Mouse (Mus musculus) stomach, postnatal 0 days (tissue): ENCODE data around the gene Ezh2.
"Not testable (repeated sequence)": the region's sequence is repeated elsewhere in the genome, so short reads cannot be mapped to it uniquely, and the experiment has no call there.

ENCODE experiments used
- CTCF ChIP-seq: IDR thresholded peaks from 2 replicates; pipeline ENCODE4 v1.5.1; 2016; ENCODE audit warnings: antibody characterized with exemption, low read depth, mild to moderate bottlenecking, moderate library complexity
- EP300 ChIP-seq: optimal IDR thresholded peaks from 2 replicates; pipeline ENCODE3; 2016; ENCODE audit warnings: antibody characterized with exemption

DNA sequence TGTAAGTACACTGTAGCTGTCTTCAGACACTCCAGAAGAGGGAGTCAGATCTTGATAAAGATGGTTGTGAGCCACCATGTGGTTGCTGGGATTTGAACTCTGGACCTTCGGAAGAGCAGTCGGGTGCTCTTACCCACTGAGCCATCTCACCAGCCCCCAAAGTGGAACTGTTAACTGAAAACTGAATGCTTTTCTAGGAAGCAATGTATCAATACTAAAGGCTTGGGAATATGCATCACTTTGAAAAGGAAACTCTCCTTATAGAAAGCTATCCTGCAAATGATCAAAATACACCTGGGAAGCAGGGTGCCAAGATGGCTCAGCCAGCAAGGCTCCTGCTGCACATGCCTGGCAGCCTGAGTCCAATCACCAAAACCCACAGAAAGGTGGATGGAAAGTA lies 7.8 kb downstream of the Ezh2 start:
- not testable (repeated sequence) for TF ChIP-seq CTCF, EP300
